Mouse (Mus musculus): Measurements from ENCODE around the gene Hk1.

DNA sequence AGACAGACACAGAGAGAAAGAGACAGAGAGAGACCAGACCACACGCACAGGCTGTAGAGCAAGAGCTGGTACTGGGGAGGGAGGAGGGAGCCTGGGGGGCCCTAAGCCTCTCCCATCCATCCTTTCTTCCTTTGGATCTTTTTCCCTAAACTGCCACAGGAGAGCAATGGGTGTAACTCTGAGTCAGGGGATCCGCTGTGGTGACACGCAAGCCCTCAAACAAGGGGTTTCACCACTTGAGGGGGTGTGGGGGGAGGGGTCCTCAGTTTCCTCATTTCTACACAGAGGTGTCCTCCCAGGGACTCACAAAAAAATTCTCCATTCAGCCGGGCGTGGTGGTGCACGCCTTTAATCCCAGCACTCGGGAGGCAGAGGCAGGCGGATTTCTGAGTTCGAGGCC lies 48.4 kb downstream of the Hk1 start:
- no peak for TF ChIP-seq CTCF (IDR thresholded peaks at IDR 0.05)
- TF ChIP-seq EP300 (IDR thresholded peaks at IDR 0.05; ENCODE audit: insufficient read depth, low read depth, low read length) = no peak
- no peak for TF ChIP-seq POLR2A (IDR thresholded peaks at IDR 0.05; ENCODE audit: insufficient read depth, low read depth, low read length)

Data from heart, adult 2 months (tissue).